Mouse (Mus musculus): Measurements from ENCODE around the gene Nop58. TPM values are rescaled to one million over a fixed set of nuclear protein-coding genes. Genes with fewer than 3 reads are reported as not detected.
"Not testable (repeated sequence)": the region's sequence is repeated elsewhere in the genome, so short reads cannot be mapped to it uniquely, and the experiment has no call there.

The Nop58 gene
- polyA plus RNA-seq, 1 experiment: 53.5 TPM

DNA sequence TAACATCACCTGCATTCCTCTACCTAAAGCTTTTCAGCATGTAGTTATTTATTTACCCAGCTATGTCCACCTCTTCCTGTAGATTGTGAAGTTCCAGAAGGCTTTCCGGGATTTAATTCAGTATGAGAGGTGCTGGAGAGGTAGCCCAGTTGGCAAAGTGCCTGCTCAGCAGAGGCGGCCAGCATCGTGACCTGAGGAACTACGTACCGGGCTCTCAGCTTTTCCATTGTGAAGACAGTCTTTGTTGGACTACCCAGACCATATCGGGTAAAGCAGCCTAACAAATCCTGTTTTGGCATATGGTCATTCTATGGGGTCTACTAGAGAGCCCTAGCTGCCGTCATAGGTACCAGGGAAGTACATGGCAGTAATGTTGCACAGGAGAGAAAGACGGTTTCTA lies 45.3 kb downstream of the Nop58 start:
- TF ChIP-seq POLR2A (IDR thresholded peaks at IDR 0.05; ENCODE audit: borderline replicate concordance, extremely low read depth, insufficient read depth, insufficient read length, poor library complexity, severe bottlenecking): no peak
- DNase-seq (ENCODE audit: low read depth): peak; percentile 12

GRCm38 (mm10) chr1:59730737-59731136 lies 46.0 kb downstream of the Nop58 start:
- DNase-seq (ENCODE audit: low read depth): peak; percentile 63
- TF ChIP-seq CTCF (IDR thresholded peaks at IDR 0.05; ENCODE audit: borderline replicate concordance, extremely low read depth, insufficient read depth, insufficient read length) (no peak), POLR2A (IDR thresholded peaks at IDR 0.05; ENCODE audit: borderline replicate concordance, extremely low read depth, insufficient read depth, insufficient read length, poor library complexity, severe bottlenecking) (no peak)

GRCm38 (mm10) chr1:59734076-59734475 lies 49.3 kb downstream of the Nop58 start:
- TF ChIP-seq POLR2A (IDR thresholded peaks at IDR 0.05; ENCODE audit: borderline replicate concordance, extremely low read depth, insufficient read depth, insufficient read length, poor library complexity, severe bottlenecking) (no peak), CTCF (IDR thresholded peaks at IDR 0.05; ENCODE audit: borderline replicate concordance, extremely low read depth, insufficient read depth, insufficient read length) (no peak)
- no peak for DNase-seq (ENCODE audit: low read depth)

DNA sequence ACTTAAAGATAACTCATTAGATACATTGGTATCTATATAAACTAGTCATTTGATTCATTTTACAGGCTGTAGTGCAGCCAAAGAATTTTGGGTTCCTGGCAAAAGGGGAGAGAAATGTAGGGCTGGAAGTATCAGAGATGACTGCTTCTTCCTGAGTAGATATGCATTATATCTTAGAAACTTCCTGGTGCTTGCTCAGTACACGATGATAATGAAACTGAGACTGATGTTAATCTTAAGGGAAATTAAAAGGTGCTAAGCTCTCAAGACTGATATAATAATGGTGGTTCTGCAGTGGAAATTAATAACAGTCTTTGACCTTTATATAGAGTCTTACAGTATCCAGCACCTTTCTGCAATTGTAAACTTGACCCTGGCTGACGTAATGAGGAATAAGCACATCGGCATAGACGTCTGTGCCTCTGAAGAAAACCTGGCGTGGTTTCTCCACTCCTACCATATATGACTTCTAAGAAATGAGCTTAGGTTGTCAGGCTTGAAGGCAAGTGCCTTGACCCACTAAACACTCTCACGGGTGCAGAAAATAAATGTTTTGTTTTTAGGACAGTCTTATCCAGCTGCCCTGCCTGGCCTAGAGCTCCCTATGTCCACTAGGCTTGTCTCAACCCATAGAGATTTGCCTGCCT lies 54.1 kb downstream of the Nop58 start:
- TF ChIP-seq CTCF (IDR thresholded peaks at IDR 0.05; ENCODE audit: borderline replicate concordance, extremely low read depth, insufficient read depth, insufficient read length): no peak
- TF ChIP-seq POLR2A (IDR thresholded peaks at IDR 0.05; ENCODE audit: borderline replicate concordance, extremely low read depth, insufficient read depth, insufficient read length, poor library complexity, severe bottlenecking): no peak
- DNase-seq (ENCODE audit: low read depth): no peak

- no peak for DNase-seq (ENCODE audit: low read depth)
- TF ChIP-seq CTCF (IDR thresholded peaks at IDR 0.05; ENCODE audit: borderline replicate concordance, extremely low read depth, insufficient read depth, insufficient read length): no peak
- TF ChIP-seq POLR2A (IDR thresholded peaks at IDR 0.05; ENCODE audit: borderline replicate concordance, extremely low read depth, insufficient read depth, insufficient read length, poor library complexity, severe bottlenecking): no peak
Measured at GRCm38 (mm10) chr1:59739577-59740354, 55.0 kb downstream of the Nop58 start.

DNA sequence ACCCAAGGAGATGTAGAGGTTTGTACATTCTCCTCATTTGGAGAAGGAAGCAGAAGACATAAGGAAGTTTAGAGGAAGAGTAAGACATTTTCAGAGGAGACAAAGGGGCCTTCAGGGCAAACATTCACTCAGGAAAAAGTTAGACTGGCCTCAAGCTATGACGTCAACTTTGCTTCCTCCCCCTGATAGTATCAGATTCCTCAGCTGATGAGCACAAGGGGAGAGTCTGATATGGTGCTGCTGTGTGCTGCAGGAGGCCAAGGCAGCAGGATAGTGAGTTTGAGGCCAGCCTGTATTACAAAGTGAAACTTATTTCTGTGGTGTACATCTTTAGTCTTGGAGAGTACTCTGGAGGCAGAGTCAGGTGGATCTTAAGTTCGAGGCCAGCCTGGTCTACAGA lies 64.3 kb downstream of the Nop58 start:
- no peak for TF ChIP-seq CTCF (IDR thresholded peaks at IDR 0.05; ENCODE audit: borderline replicate concordance, extremely low read depth, insufficient read depth, insufficient read length)
- TF ChIP-seq POLR2A (IDR thresholded peaks at IDR 0.05; ENCODE audit: borderline replicate concordance, extremely low read depth, insufficient read depth, insufficient read length, poor library complexity, severe bottlenecking): no peak
- DNase-seq (ENCODE audit: low read depth): no peak

GRCm38 (mm10) chr1:59749724-59750123 lies 65.0 kb downstream of the Nop58 start:
- DNase-seq (ENCODE audit: low read depth): not testable (repeated sequence)

DNA sequence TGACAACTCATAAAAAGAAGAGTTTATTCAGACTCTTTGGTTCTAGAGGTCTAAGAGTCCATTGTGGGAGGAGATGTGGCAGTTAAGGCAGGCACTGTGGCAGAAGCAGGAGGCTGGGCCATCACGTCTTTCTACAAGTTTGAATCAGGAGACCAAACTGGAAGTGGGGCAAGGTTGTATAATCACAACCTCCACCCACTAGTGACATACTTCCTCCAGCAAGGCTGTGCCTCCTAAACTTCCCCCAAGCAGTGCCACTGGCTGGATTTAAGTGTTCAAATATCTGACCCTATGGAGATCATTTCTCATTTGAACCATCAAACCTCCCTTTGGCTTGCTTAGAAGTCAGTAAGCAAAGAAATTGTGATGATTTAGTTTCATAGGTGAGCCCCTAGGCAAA lies 70.5 kb downstream of the Nop58 start:
- no peak for TF ChIP-seq POLR2A (IDR thresholded peaks at IDR 0.05; ENCODE audit: borderline replicate concordance, extremely low read depth, insufficient read depth, insufficient read length, poor library complexity, severe bottlenecking)
- no peak for TF ChIP-seq CTCF (IDR thresholded peaks at IDR 0.05; ENCODE audit: borderline replicate concordance, extremely low read depth, insufficient read depth, insufficient read length)
- DNase-seq (ENCODE audit: low read depth): no peak

DNA sequence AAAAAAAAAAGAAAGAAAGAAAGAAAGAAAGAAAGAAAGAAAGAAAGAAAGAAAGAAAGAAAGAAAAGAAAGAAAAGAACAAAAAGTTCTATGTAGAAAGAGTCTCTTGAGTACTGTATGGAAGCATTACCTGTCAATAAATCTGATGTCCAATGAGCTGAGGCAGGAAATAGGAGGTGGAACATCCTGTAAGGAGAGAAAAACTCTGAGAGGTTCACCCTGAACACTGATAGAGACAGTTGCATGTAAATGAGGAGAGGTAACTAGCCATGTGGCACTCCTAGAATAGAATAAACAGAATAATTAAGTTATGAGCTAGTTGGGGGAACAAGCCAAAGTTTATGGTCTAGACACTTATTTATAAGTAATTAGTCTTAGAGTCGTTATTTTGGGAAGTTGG lies 73.6 kb downstream of the Nop58 start:
- TF ChIP-seq POLR2A (IDR thresholded peaks at IDR 0.05; ENCODE audit: borderline replicate concordance, extremely low read depth, insufficient read depth, insufficient read length, poor library complexity, severe bottlenecking) (no peak), CTCF (IDR thresholded peaks at IDR 0.05; ENCODE audit: borderline replicate concordance, extremely low read depth, insufficient read depth, insufficient read length) (no peak)
- DNase-seq (ENCODE audit: low read depth): no peak

GRCm38 (mm10) chr1:59762208-59762607 lies 77.4 kb downstream of the Nop58 start:
- no peak for DNase-seq (ENCODE audit: low read depth)

DNA sequence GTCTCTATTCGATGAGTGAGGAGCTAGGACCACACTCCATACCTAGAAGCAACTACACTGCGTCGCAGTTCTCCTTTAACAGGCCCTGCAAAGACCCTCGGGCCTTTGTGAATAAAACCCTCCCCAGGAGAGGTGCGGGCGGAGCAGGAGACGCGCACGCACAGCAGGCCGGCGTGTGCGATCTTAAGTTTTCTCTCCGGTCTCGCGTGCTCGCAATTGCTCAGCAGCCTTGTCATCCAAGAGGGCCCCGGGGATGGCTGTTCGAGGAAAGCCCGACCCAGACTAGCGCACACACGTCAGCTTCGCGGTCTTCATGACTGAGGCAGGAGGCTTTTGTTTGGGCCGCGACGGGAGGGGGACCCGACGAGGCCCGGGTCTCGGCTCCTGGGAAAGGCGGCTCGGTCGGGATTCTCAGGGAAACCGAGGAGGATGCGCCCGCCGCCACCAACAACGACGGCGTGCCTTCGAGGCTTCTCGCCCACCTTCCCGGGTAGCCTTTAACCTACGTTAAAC lies 77.9 kb downstream of the Nop58 start:
- DNase-seq (ENCODE audit: low read depth): peak; percentile 88
- TF ChIP-seq POLR2A (IDR thresholded peaks at IDR 0.05; ENCODE audit: borderline replicate concordance, extremely low read depth, insufficient read depth, insufficient read length, poor library complexity, severe bottlenecking): no peak; the same call in 1 of the 2 replicates
- TF ChIP-seq CTCF (IDR thresholded peaks at IDR 0.05; ENCODE audit: borderline replicate concordance, extremely low read depth, insufficient read depth, insufficient read length): no peak

More at GRCm38 (mm10) chr1:59762208-59762607, 77.4 kb downstream of the Nop58 start:
- TF ChIP-seq CTCF (IDR thresholded peaks at IDR 0.05; ENCODE audit: borderline replicate concordance, extremely low read depth, insufficient read depth, insufficient read length) (no peak), POLR2A (IDR thresholded peaks at IDR 0.05; ENCODE audit: borderline replicate concordance, extremely low read depth, insufficient read depth, insufficient read length, poor library complexity, severe bottlenecking) (no peak)
